Comparison of ENCODE assay signal across 11 mouse cellular contexts in the genomic region with DNA sequence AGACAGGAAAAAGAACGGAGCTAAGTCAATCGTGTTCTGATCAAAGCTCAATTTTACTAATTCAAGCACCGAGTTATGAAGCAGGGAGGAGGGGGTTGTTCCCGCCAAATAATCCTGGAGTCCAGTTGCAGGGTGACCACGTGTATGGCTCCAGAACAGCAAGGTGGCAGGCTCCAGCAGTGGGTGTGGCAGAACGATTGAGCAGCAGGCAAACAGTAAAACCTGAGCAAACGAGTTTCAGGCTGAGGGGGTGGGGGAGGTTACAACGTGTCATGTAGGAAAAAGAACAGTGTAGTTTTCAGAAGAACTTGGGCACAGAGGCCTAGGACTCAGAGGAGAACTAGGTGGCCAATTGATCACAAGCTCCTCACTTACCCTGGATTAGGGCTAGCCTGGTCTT. TPM values are rescaled to one million over a fixed set of nuclear protein-coding genes. Genes with fewer than 3 reads are reported as not detected.
"Had no signal": no experiment of that assay in that cellular context is flagged by ENCODE, and none has a peak within 500 bp of the region (broad histone marks: within the 10 kb centered on the region; RNA-seq: fewer than 3 reads in every experiment).

No protein-coding gene starts in this region.

RNA-seq across cellular contexts. Expression of gene Klk1b24, which starts 1.5 kb away (rescaled TPM):
- polyA plus RNA-seq: liver, embryonic 15.5 days; lung, embryonic 15.5 days; lung, postnatal 0 days; macrophage; midbrain, embryonic 11.5 days; midbrain, embryonic 13.5 days; midbrain, embryonic 15.5 days; midbrain, postnatal 0 days; neural tube, embryonic 12.5 days; neural tube, embryonic 14.5 days; thymus, postnatal 0 days had no signal

RNA-seq across cellular contexts. Expression of gene Klk1b3, which starts 11.5 kb away (rescaled TPM):
- polyA plus RNA-seq: liver, embryonic 15.5 days; lung, embryonic 15.5 days; lung, postnatal 0 days; macrophage; midbrain, embryonic 11.5 days; midbrain, embryonic 13.5 days; midbrain, embryonic 15.5 days; midbrain, postnatal 0 days; neural tube, embryonic 12.5 days; neural tube, embryonic 14.5 days had no signal

RNA-seq across cellular contexts. Expression of gene Klk1b4, which starts 20.7 kb away (rescaled TPM):
- polyA plus RNA-seq: liver, embryonic 15.5 days; lung, embryonic 15.5 days; lung, postnatal 0 days; macrophage; midbrain, embryonic 11.5 days; midbrain, embryonic 13.5 days; midbrain, embryonic 15.5 days; midbrain, postnatal 0 days; neural tube, embryonic 12.5 days; neural tube, embryonic 14.5 days had no signal

RNA-seq across cellular contexts. Expression of gene Klk1b5, which starts 29.2 kb away (rescaled TPM):
- polyA plus RNA-seq: liver, embryonic 15.5 days; lung, embryonic 15.5 days; lung, postnatal 0 days; macrophage; midbrain, embryonic 11.5 days; midbrain, embryonic 13.5 days; midbrain, embryonic 15.5 days; midbrain, postnatal 0 days; neural tube, embryonic 12.5 days; neural tube, embryonic 14.5 days; thymus, postnatal 0 days had no signal

RNA-seq across cellular contexts. Expression of gene Klk1, which starts 38.6 kb away (rescaled TPM):
- polyA plus RNA-seq: liver, embryonic 15.5 days; lung, postnatal 0 days; midbrain, embryonic 11.5 days; midbrain, embryonic 13.5 days; midbrain, embryonic 15.5 days; midbrain, postnatal 0 days; neural tube, embryonic 12.5 days; neural tube, embryonic 14.5 days had no signal
